Mouse (Mus musculus) liver (tissue): ENCODE data around the gene Slc39a3.
"Not testable (repeated sequence)": the region's sequence is repeated elsewhere in the genome, so short reads cannot be mapped to it uniquely, and the experiment has no call there.

Experiments
- DNase-seq: peaks from one replicate; pipeline ENCODE4 v3.0.0-alpha.2; 2020; ENCODE audit warnings: mixed read lengths

Gene Slc39a3

DNA sequence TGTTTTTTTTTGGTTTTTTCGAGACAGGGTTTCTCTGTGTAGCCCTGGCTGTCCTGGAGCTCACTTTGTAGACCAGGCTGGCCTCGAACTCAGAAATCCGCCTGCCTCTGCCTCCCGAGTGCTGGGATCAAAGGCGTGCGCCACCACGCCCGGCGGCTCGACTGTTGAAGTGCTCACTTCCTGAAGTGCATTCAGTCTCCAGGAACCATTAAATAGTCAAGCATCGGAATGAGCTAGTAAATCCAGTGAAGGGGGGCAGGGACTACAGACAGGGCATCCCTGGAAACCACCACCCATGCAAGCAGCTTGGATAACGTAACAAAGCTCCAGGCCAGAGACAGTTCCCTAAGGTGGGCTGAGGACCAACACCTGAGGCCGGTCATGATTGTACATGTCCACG lies 8.0 kb upstream of the Slc39a3 start:
- DNase-seq = not testable (repeated sequence)

DNA sequence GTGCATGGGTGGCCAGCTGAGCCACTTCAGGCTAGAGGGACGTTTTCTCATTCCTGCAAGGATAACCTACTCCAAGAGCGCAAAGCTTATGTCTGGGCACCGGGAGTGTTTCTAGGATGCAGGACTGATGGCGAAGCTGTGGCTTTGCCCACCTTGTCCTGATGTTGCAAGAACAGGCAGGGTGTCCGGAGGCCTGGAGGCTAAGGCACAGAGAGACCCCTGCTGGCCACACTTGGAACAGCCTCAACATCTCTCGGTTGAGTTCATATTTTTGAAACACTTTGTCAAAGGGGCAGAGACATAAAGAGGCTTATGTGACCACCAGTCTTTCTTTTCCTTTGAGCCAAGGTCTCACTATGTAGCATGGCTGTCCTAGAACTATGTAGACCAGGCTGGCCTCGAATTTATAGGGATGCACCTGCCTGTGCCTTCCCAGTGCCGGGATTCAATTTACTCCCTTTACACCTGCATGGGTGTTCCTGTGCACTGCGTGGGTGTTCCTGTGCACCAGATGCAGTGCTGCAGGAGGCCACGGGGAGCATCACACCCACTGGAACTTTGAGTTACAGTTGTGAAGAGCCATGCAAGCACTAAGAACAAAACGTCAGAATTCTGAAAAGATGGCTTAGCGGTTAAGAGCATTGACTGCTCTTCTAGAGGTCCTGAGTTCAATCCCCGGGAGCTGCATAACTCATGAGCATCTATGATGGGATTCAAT lies 4.4 kb upstream of the Slc39a3 start:
- peak; percentile 72 for DNase-seq

DNA sequence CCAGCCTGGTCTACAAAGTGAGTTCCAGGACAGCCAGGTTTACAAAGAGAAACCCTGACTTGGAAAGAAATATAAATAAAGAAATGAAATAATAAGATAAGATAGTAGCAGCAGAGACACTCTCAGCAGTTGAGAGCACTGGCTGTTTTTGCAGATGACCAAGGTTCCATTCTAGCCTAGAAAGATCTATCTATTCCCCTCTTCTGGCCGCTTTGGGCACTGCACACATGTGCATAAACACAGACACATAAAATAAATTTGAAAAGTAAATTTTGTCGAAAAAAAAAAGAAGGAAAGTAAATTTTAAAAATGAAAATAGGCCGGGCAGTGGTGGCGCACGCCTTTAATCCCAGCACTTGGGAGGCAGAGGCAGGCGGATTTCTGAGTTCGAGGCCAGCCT lies 975 bp downstream of the Slc39a3 start:
- DNase-seq = no peak

DNA sequence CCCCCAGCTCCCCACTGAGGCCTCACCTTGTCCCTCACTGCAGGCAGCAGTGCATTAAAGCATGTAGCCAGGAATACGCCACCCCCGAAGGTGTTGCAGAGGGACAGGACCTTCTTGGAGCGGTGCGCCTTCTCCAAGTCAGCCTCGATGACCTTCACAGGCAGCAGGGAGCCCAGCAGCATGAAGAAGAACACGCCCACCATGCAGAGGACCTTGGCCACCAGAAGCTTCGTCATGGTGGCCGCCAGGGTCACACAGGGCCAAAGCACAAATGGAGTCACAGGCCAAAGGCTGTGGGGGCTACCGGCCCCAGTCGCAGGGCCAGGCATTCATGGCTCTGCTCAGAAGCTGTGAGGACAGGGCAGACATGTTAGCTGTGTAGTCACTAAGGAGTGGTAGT lies 3.6 kb downstream of the Slc39a3 start:
- no peak for DNase-seq

DNA sequence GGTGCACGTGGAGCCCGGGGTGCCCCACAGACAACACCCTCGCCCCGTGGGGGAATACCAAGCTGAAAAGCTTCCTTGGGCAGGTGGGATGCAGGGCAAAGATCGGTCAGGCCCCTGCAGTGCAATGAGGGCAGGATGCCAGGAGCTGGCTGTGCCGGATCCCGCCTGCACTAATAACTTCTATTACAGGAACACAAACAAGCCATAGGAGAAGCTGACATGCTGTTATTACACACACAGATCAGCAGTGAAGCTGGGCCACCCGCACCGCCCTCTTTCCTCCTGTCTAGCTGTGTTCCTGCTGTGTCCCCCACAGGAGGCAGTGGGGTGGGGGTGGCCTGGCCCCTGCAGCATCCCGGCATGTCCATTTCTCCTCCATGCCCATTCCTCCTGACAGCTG lies 8.2 kb downstream of the Slc39a3 start:
- no peak for DNase-seq

DNA sequence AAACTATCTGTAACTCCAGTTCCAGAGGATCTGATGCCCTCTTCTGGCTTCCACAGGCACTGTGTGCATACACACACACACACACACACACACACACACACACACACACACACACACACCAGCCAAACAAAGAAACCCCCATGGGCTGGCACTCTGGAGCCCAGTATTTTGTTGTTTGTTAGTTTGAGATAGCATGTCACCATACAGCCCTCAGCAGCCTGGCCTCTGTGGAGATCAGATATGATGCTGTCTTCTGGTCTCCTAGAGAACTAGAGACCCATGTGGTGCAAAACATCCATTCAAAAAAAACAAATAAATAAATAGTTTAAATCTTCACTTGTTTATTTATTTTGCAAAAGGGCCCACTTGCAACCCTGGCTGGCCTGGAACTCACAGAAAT lies 9.0 kb downstream of the Slc39a3 start:
- DNase-seq = no peak

DNA sequence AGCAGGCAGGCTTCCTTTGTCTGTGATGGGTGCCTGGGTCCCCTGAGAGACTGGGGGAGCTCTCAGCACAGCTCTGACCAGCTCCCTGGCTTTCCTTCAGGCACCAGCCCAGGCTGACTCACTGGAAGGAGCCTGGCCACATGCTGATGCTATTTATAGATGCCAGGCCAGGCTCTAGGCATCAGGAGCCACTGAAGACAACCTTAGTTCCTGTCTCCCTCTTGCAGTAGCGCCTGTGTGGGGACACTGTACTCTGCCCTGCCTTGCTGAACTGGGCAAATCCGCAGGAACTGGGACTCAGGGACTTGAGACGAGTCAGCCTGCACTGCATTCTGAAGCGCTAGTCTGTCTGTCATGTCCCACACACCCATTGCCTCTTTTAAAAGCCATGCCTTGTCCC lies 9.9 kb downstream of the Slc39a3 start:
- no peak for DNase-seq

DNA sequence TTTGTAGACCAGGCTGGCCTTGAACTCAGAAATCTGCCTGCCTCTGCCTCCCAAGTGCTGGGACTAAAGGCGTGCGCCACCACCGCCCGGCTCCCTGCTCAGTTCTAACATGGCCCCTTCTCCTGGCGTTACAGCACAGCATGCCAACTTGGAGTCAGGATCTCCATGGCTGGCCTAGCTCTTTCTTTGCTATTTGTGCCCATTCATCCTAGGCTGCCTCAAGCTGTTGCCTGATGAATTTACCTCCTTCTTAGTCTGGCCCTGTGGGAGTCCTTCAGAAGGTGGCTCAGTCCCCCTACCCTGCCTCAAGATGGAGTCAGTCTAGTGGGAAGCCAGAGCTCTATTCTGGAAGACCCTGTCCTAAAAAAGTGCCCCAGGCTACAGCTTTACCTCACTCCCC lies 10.4 kb downstream of the Slc39a3 start:
- DNase-seq = no peak

DNA sequence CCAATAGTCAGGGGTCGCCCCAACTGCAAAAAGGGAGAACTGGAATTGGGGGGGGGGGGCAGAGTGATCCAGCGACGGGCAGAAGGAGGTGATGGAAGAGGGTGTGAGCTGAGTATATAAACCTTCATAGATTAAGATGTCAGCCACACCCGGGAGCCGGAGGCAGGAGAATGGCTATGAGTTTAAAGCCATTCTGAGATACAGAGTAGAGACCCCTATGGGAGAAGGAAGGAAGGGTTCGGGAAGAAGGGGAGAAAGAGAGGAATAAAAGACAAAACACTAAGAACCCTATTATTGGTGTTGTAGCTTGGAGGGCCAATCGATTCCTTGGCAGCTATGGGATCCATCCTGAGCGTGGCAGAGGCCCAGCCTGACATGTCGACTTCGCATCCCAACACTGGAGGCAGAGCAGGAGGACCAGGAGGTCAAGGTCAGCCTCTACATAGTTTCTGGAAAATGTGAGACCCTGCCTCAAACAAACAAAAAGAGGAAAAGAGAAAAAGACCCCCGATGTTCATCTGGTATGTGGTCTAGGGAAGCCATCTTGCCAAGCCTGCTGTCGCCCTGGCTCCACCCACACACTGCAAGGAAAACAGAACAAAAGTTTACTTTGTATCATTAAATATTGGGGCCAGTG lies 11.5 kb downstream of the Slc39a3 start, which contains the start of gene Diras1:
TSS of gene Diras1 (minus strand) at position 24 of the 637 bp plus-strand sequence.
- no peak for DNase-seq

DNA sequence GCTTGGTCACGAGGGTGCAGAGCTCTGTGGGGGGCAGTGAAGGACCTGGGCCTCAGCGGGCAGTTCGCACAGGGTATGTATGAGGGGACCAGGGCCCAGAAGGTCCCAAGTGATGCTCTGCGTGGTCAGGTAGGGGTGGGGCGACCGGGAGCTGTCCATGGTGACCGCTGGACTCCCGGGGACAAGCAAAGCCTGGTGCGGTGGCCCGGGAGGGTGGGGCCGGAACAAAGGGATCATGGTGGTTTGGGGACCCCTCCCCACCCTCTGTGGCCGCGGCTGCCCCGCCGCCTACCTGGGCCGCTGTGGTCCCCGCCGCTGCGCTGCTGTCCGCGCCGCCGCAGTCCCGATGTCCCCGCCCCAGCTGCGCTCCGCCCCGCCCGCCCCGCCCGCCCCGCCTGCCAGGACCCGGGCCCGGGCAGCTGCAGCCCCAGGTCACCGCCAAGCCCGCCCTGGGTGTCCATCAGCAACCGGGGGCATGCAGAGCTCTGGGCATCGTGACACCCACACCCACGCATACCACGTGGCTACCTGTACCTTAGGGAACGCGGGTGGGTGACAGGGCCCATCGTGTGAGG lies 12.1 kb downstream of the Slc39a3 start:
- no peak for DNase-seq

DNA sequence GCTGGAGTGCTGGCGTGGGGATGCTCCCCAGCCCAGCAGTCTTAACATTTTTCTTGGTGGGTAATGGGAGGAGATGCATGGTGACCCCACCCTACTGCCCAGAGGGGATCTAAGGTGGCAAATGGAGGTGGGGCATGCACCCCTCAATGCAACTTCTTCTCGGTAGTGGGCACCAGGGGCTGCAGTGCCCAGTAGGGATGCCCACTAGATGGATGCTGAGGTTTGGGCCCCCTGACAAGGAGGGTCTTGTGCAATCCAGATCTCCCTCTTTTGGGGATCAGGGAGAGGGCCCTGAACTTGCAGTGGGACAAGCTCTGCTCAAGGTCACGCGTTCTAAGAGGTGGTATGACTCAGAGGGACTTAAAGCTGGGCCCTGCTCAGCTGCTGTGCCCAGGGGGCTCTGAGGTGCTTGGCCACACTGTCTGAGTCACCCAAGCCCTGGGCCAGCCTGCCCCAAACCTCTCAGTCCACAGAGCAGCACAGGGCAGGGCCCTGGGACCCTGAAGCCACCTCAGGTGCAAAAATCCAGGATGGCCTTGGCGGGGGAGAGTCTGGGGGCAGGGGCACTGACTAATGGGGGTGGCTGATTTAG lies 12.8 kb downstream of the Slc39a3 start:
- no peak for DNase-seq

DNA sequence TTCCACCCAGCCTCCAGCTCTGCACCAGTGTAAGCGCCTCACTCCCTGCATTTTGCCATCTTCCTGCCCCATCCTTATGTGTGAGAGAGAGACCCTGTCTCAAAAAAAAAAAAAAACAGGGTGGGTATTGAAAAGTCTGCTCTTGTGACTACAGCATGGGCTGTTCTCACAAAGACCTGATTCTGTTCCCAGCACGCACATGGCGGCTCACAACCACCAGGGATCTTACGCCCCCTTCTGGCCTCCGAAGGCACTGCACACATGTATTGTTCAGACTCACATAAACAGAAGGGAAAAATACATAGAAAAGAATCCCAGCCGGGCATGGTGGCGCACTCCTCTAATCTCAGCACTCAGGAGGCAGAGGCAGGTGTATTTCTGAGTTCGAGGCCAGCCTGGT lies 14.5 kb downstream of the Slc39a3 start:
- DNase-seq = peak; percentile 25

DNA sequence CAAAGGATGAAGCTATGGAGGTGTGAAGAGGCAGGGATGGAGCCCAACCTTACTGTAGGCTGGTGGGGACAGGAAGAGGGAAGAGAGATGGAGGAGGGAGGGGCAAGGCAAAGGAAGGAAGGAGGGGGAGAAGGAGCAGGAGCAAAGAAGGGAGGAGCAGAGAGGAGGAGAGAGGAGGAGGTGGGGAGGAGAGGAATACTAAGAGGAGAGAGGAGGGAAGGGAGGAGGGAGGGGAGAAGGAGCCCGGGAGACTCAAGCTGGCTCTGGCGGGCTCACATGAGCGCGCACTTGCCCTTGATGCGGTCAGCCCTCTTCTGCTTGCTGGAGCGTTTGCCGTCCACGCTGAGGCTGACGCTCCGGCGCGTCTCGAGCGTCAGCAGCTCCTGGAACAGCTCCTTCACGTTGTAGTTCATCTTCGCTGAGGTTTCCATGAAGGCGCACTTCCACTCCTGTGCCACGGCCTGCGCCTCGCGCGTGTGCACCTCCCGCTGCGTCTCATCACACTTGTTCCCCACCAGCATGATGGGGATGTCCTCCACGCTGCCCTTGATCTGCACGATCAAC lies 15.6 kb downstream of the Slc39a3 start:
- DNase-seq = no peak

DNA sequence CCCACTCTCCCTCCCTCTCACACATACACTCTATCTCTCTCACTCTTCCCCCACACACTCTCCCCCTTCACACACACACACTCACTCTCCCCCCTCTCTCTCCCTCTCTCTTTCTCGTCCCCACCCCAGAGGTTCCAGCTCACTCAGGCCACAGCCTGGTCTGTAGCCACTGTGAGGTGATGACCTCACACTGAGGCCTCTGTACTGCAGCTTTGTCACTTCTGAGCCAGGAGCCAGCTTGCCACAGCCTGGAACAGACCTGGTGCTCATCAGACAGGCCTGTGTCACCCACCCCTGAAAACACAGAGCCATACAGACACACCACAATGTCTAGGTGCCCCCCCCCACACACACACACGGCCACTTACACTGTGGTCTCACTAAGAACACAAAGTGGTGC lies 17.0 kb downstream of the Slc39a3 start:
- no peak for DNase-seq

DNA sequence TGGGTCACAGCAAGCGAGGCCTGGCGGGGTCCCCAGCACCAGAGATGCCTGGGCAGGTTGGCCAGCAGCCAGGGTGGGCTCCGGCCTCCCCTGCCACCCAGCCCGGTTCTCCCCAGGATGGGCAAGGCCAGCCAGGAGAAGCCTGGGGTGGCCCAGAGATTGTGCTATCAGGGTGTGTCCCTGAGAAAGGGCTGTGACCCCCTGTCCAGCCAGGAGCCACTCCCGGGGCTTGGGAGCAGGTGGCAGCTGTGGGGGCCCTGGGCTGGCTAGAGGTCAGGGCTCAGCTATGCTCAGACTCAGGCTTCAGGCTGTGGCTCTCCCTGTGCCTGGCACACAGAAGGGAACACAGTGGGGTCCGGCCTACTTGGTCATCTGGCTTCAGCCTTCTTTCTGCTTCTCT lies 17.5 kb downstream of the Slc39a3 start:
- DNase-seq = no peak

DNA sequence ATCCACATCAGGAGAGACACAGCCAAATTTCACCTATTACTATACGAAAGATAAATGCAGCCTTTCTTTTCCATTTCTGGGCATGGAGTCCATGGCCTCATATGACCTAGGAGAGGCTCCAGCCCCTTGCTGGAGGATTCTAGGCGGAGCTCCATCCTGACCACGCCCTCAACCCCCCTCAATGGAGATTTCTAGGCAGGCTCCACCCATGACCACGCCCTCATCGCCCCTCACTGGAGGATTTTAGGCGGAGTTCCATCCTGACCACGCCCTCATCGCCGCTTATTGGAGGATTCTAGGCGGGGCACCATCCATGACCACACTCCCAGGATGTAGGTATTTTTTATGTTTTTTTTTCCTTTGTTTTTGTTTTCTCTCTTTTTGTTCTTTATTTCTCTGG lies 18.9 kb downstream of the Slc39a3 start:
- DNase-seq = peak; percentile 78

DNA sequence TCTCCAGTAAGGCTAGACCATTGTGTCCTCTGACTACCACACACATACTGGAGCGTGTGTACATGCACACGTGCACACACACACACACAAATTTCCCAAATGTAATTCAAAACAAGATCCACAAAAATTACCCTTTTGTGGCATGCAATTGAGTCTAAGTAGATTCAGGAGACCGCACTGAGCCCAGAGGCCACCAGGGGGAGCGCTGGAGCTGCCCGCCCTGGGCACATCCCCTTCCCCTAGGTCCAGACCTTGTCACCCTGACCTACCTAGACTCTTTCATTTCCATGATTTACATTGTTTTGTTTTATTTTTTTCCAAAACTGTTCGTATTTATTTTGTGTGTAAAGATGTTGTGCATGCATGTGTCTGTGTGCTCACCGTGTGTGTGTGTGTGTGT lies 20.6 kb downstream of the Slc39a3 start:
- peak; percentile 67 for DNase-seq

DNA sequence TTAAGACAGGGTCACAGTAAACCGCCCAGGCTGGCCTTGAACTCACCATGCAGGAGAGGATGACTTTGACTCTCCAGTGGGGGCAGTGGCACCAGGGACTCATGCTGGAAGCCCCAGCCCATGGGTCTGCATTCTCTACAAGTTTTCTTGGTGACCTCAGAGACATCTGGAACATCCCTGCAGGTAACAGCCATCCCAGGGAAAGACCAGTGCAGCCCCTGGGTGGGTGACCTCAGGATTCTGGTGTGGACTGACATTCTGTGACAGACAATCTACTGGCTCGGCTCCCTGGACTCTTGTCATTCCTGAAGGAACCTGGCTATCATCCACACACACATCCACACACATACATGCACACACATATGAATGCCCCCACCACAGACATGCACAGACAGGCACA lies 21.6 kb downstream of the Slc39a3 start:
- no peak for DNase-seq

DNA sequence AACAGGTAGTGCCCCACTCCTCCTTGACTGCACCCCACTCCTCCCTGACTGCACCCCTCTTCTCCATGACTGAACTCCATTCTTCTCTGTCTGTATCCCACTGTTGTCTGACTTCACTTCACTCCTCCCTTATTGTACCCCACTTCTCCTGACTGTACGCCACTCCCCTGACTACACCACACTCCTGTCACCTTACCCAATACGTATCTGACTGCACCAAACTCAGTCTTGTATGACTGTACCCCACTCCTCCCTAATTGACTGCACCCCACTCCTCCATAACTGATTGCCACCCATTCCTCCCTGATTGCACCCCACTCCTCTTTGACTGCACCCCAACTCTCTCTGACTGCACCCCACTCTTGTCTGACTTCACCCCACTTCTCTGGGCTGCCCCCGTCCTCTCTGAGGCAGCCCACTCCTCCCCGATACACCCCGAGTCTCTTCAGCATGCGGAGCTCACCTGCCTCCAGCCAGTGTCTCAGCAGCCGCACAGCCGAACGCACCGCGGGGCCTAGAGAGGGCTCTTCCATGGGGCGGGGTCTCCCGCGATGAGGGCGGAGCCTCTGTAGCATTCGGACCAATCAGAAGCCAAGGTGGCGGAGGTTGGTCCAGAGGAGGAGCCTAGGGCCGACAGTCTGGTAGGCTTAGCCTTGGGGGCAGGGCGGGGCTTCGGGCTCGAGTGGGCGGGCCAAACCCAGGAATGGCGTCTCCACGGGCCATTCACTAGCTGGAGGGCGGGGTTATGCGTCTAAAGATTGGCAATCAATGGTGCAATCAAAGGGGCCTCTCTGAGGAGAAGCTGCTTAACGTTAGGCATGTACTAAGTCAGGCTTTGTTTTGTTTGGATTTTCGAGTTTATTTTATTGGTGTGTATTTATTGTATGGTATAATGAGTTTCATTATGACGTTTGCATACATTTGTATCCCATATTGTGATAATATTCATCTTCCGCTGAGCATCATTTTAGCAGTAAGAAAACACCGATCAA lies 22.5 kb downstream of the Slc39a3 start, which contains the start of gene Gng7:
TSS of gene Gng7 (minus strand) at position 553 of the 992 bp plus-strand sequence.
- DNase-seq = peak; percentile 95

DNA sequence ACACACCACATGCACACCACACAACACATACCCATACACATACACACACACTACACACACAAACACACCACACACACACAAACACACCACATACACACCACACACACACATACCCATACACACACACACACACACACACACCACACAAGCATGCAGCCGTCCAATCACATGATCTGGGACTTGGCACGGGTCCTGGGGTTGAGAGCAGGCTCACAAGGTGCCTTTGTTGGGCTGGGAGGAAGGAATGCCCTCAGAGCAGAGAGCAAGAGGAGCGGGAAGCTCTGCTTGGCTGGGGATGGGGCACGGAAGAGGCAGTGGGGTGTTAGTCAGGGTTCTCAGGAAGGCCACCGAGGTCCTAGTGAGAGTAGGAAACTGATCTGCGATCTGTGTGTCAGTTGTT lies 26.4 kb downstream of the Slc39a3 start:
- no peak for DNase-seq

DNA sequence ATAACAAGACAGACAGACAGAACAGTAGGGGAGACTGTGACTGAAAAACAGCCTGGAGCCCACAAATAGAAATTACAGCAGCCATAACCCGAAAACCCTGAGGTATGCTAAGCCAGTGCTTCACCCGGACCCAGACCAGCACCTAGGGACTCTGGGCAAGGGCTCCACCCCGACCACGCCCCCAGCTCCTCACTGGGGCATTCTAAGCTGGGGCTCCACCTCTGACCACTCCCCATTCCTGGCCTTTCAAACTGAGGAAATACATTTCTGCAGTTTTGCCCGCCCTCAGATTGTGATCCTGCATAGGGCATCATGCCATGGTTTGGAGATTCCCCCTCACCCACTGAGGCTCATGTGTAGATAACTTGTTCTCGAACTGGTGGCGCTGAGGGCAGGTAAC lies 30.0 kb downstream of the Slc39a3 start:
- DNase-seq = peak; percentile 61

DNA sequence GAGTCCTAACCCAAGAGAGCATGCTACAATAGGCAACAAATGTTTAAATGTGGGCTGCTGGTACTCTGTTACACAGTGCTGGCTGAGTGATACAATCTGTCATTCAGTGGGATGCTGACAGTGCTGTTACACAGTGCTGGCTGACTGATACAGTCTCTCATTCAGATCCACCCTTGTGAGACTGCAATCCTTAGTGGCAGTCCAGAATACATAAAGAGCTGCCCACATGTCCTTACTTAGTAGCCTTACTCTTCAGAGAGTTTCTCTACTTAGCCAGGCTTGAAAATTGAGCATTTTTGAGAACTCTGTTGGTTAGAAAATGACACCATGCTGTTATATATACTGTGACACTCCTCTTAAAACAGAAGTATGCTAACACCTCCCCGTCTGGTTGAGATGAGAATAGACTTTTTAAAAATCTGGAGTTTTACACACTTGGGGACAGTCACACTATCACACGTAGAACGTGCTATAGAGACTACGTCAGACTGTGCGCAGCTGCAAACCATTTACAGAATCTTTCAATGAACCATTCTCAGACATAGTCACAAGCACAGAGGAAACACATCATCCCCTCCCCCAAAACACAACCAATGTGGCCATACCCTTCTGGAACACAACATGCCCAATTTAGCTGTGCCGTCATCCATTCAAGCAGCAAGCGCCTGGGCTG lies 31.1 kb downstream of the Slc39a3 start:
- DNase-seq = no peak
